In the genomic region with DNA sequence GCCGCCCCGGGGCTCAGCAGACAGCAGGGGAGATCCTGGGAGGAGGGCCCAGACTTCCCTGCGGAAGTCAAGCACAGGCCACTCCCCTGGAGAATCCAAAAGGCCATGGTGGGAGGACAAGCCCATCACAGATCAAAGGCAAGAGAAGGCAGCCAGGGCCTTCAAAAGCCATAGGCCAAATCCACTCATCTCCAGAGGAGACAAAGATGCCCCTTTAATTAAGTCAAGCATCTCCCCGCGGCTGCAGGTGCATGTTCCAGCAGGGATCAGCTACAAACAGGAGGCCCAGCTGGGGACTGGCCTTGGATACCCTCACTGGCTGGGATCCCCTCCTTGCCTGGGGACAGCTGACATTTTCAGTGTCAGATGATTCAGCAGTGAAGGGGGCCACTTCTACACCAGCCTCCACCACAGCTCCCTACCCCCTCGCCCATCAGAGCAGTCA, we compare ENCODE assay signal across 11 mouse cellular contexts.
DNase-seq lines count a peak whose midpoint lies in the region; ATAC-seq lines count a peak whose summit lies in the region.
"Had no signal": no experiment of that assay in that cellular context is flagged by ENCODE, and none has a peak within 500 bp of the region (broad histone marks: within the 10 kb centered on the region; RNA-seq: fewer than 3 reads in every experiment).

No protein-coding gene starts in this region.

- no peak overlapping the region for H3K4me2 ChIP-seq in hindbrain, embryonic 11.5 days (replicated peaks; ENCODE audit: low read depth, low read length)
- H3K4me2 ChIP-seq in kidney, embryonic 16.5 days (replicated peaks; ENCODE audit: low read depth, low read length) = no peak overlapping the region
- H3K4me2 ChIP-seq: liver, embryonic 11.5 days had no signal

- no peaks in the 10 kb centered on the region for H3K27me3 ChIP-seq in hindbrain, embryonic 11.5 days (ENCODE audit: control insufficient read depth, insufficient read depth, low read length)
- no peaks in the 10 kb centered on the region for H3K27me3 ChIP-seq in kidney, embryonic 16.5 days (ENCODE audit: insufficient read depth, low read length)

- H3K36me3 ChIP-seq in hindbrain, embryonic 11.5 days (ENCODE audit: control insufficient read depth, insufficient read depth, low read length) = no peaks in the 10 kb centered on the region
- H3K36me3 ChIP-seq in kidney, embryonic 16.5 days (ENCODE audit: insufficient read depth, low read length) = no peaks in the 10 kb centered on the region

- H3K9ac ChIP-seq in hindbrain, embryonic 11.5 days (ENCODE audit: low read depth, low read length) = 0 out of 2 replicates have a peak overlapping the region, but pooled peaks have one; percentile 21
- H3K9ac ChIP-seq in kidney, embryonic 16.5 days (replicated peaks; ENCODE audit: low read length) = no peak overlapping the region

- H3K9me3 ChIP-seq in hindbrain, embryonic 11.5 days (ENCODE audit: control insufficient read depth, low read length) = no peaks in the 10 kb centered on the region
- no peaks in the 10 kb centered on the region for H3K9me3 ChIP-seq in kidney, embryonic 16.5 days (ENCODE audit: low read length)

- 0 out of 2 replicates have a peak overlapping the region, but pooled peaks have one; percentile 6 for H3K27ac ChIP-seq in hindbrain, embryonic 11.5 days (ENCODE audit: low read depth, low read length)
- no peak overlapping the region for H3K27ac ChIP-seq in kidney, embryonic 16.5 days (ENCODE audit: low read length)

- ATAC-seq in hindbrain, embryonic 11.5 days (ENCODE audit: low FRiP score) = peak; percentile 56
- ATAC-seq in erythroid progenitor cell, adult 5-6 weeks (replicated peaks; ENCODE audit: low FRiP score, poor library complexity, severe bottlenecking) = no peak
- no peak for ATAC-seq in kidney, embryonic 16.5 days (ENCODE audit: low FRiP score, low TSS enrichment)

- H3K4me1 ChIP-seq in hindbrain, embryonic 11.5 days (replicated peaks; ENCODE audit: control insufficient read depth, insufficient read depth, low read length) = peaks cover 3% of the 10 kb centered on the region; the same call in 1 of the 2 replicates
- H3K4me1 ChIP-seq in kidney, embryonic 16.5 days (ENCODE audit: insufficient read depth, low read length) = peaks cover 53% of the 10 kb centered on the region

- 8% methylated on average over 6 of the region's 6 CpGs for WGBS in hindbrain, embryonic 11.5 days
- 17% methylated on average over 6 of the region's 6 CpGs for WGBS in kidney, embryonic 16.5 days

- H3K4me3 ChIP-seq in hindbrain, embryonic 11.5 days (ENCODE audit: low read depth, low read length) = no peak overlapping the region
- no peak overlapping the region for H3K4me3 ChIP-seq in kidney, embryonic 16.5 days (ENCODE audit: low read length)

- DNase-seq in adrenal gland, adult (ENCODE audit: inconsistent age in 2 of 2, low spot score in 1 of 2) = peak; percentile 55 to 75
- DNase-seq in adrenal gland, postnatal 4 days (ENCODE audit: low spot score in 2 of 2) = no peak
- DNase-seq in right cerebral cortex, postnatal 10 days (ENCODE audit: low spot score in 2 of 2) = peak; percentile 47 to 49
- DNase-seq in right cerebral cortex, postnatal 4 days = no peak
- peak; percentile 31 for DNase-seq in hindbrain, embryonic 11.5 days (ENCODE audit: low spot score)
- no peak for DNase-seq in heart, adult 9 months (ENCODE audit: low spot score in 2 of 2)
- DNase-seq: kidney, adult 9 months; thymus, adult 2 months had no signal

Comparison
In these comparisons a context has a peak if more than half of its experiments do, and no peak if none do; other contexts are left out.
1. DNase-seq: peak in adrenal gland, adult (2 of 2), right cerebral cortex, postnatal 10 days (2 of 2) and hindbrain, embryonic 11.5 days (single experiment); none in adrenal gland, postnatal 4 days (0 of 2), right cerebral cortex, postnatal 4 days (single experiment) and heart, adult 9 months (0 of 2).